Mouse (Mus musculus) megakaryocyte, embryonic 14.5 days (primary cell): Measurements from ENCODE around the gene Nf2.

Source experiments
- FLI1 ChIP-seq: IDR thresholded peaks from 2 replicates; pipeline ENCODE4 v1.6.1; 2012; ENCODE audit warnings: low read length, inconsistent platforms, mixed read lengths
- GATA1 ChIP-seq: IDR thresholded peaks from 3 replicates; pipeline ENCODE4 v1.6.1; 2012; ENCODE audit warnings: mixed read lengths, low read length, inconsistent platforms, borderline replicate concordance

DNA sequence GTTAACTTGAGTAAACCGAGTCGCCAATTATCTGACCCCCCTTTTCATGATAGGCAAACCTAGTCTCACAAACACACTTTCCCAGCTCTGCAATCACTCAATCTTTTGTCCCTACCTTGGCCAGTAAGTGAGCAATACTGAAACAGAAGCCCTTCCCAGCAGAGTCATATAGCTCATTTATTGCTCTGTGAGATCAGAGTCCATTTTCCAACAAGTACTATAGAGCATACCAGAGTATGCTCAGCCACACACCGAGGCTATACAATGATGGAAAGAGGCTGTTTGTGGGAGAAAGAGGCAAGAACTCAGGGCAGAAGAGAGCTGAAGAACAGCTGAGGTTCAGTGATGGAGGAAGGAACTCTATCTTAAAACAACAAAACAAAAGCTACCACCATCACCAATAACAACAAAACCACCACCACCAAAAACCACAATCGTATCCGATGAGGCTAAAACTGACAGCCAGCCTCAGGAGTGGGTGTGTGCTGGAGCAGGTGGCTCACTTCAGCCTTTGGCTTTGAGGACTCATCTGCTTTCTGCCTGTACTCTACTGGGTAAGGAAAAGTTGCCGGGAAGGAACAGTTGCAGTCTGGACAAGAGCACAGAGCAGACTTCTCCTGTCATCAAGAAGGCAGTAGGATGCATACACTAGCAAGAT is 25.6 kb downstream of the Nf2 start:
- TF ChIP-seq GATA1 = no peak
- no peak for TF ChIP-seq FLI1
